Mouse (Mus musculus) forebrain, embryonic 12.5 days (tissue): Measurements from ENCODE around the gene Rad9a. TPM values are rescaled to one million over a fixed set of nuclear protein-coding genes. Genes with fewer than 3 reads are reported as not detected.
A peak's percentile ranks its signal among the peaks of the same experiment; 100 is the strongest.

ENCODE experiments used
- ATAC-seq: fragments of 200-750 bp; cut with Nextera tagmentation; 2 replicates; pipeline ENCODE4 v1.8.0; 2017; ENCODE audit warnings: moderate TSS enrichment; ENCODE audit not compliant: low FRiP score
- H3K27ac ChIP-seq: fragments of 300-500 bp; sonication (generic); 2 replicates; pipeline ENCODE4 v1.5.1; 2016; ENCODE audit warnings: mild to moderate bottlenecking
- H3K27me3 ChIP-seq: fragments of 300-500 bp; sonication (generic); 2 replicates; pipeline ENCODE4 v1.6.1; 2016; ENCODE audit warnings: mild to moderate bottlenecking
- H3K36me3 ChIP-seq: fragments of 300-500 bp; sonication (generic); replicated peaks from 2 replicates; pipeline ENCODE4 v1.6.1; 2016; ENCODE audit warnings: mild to moderate bottlenecking
- H3K4me1 ChIP-seq: fragments of 300-500 bp; sonication (generic); 2 replicates; pipeline ENCODE4 v1.6.1; 2016
- H3K4me2 ChIP-seq: fragments of 300-500 bp; sonication (generic); 2 replicates; pipeline ENCODE4 v1.6.1; 2016; ENCODE audit warnings: mild to moderate bottlenecking, moderate library complexity
- H3K4me3 ChIP-seq: fragments of 300-500 bp; sonication (generic); replicated peaks from 2 replicates; pipeline ENCODE4 v1.5.1; 2016; ENCODE audit warnings: mild to moderate bottlenecking
- H3K9ac ChIP-seq: fragments of 300-500 bp; sonication (generic); 2 replicates; pipeline ENCODE4 v1.6.1; 2016; ENCODE audit warnings: mild to moderate bottlenecking
- H3K9me3 ChIP-seq: fragments of 300-500 bp; sonication (generic); 2 replicates; pipeline ENCODE4 v1.6.1; 2016
- whole genome bisulfite sequencing: fragments of 180-500 bp; shearing (Covaris S2); methylation state at CpG from one replicate; pipeline ENCODE4 v1.1.7; 2016; 5-methylcytosine and 5-hydroxymethylcytosine counted together
- polyA plus RNA-seq: library from polyadenylated mRNA; unstranded; fragments of >200 nt; fragmentation: Nextera tagmentation; extraction: Ambion mirVana; gene quantifications from 2 replicates; pipeline ENCODE4 v1.2.1, GENCODE M21; 2016

The Rad9a gene
- polyA plus RNA-seq, 1 experiment from 2014 or later, result 42.2 TPM

DNA sequence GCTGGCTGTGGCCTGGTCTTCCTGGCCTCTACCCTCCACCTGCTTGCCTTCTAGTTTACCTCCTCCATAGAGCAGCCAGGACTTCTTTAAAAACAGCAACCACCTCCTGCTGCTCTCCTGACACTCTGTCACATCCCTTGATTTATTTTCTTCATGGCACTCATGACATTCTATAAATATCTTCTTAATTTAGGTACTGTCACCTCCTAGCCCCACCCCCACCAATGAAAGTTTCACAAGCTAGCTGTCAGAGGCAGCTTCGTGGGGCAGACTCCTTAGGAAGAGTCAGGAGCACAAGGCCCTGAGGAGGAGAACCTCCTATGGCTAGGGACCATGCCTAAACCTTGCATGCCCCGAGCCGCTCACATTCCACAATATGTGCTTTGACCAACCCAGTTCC is 14.2 kb downstream of the Rad9a start:
- Histone ChIP-seq H3K4me1 (peaks cover 5% of the 10 kb centered on the region; the same call in 1 of the 2 replicates), H3K27me3 (no peaks in the 10 kb centered on the region), H3K4me2 (no peak overlapping the region), H3K9me3 (no peaks in the 10 kb centered on the region), H3K9ac (no peak overlapping the region), H3K4me3 (no peak overlapping the region), H3K27ac (no peak overlapping the region), H3K36me3 (no peaks in the 10 kb centered on the region)
- ATAC-seq, result no peak
- WGBS, result 71% methylated on average over 3 of the region's 3 CpGs

DNA sequence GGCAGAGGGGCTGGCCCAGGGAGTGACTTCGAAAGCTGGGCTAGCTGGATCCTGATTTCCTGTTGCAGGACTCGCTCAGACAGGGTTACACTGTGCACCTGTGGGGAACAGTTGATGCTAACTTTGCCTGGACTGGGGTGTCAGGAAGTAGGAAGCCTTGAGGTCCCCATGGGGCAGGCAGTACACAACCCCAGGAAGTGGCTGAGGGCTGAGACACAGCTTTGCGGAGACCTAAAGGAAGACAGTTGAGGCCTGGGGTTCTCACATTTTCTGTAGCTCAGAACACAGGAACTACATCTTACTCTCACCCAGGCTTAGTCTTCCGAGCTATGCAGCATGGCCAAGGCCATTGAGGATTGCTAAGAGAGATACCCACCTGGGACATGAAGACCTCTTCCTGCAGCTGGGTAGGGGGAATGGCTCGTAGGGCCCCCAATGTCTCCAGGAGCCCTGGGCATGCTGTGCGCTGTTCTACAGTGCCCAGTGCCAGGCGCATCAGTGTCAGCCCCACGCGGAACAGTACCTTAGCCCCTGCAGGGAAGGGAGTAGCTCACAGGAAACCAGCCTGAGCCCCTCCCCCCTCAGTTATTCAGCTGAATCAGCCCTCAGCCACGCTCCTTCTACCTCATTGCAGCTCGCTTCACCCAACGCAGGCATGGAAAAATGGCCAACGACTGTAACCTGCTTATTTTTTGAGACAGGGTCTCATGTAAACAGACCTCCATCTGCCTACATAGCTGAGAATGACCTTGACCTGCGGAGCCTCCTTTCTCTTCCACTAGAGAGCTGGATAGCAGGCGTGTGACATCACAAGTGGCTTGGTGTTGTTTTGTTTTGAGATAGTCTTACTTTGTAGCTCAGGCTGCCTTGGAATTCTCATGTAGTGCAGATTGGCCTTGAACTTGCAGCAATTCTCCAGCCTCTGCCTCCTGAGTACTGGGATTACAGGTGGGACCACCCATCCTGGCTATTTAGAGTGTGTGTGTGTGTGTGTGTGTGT is 16.2 kb downstream of the Rad9a start:
- 69% methylated on average over 15 of the region's 15 CpGs for WGBS
- Histone ChIP-seq H3K4me3 (no peak overlapping the region), H3K4me2 (no peak overlapping the region), H3K4me1 (peaks cover 6% of the 10 kb centered on the region), H3K36me3 (no peaks in the 10 kb centered on the region), H3K27ac (no peak overlapping the region), H3K9ac (no peak overlapping the region), H3K27me3 (no peaks in the 10 kb centered on the region), H3K9me3 (no peaks in the 10 kb centered on the region)
- ATAC-seq, result no peak

DNA sequence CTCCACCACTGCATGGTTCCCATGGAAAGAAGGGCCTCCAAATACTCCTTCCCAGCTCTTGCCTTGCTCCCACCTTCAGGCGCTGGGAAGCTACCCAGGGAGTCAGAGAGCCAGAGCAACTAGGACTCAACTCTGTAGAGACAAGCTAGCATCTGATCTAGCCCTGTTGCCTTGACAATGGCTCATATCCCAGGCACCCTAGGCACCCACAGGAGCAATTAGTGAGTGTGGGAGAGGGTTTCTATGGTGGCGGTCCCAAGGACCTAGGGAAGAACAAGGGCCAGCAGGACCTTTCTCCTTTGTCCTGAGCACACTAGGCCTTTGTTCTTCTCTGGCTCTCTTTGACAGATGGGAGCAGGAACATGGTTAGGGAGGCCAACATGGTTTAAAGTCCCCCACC is 17.8 kb downstream of the Rad9a start:
- 69% methylated on average over 2 of the region's 2 CpGs for WGBS
- H3K9me3 ChIP-seq, result no peaks in the 10 kb centered on the region
- ATAC-seq, result no peak
- no peak overlapping the region for H3K4me2 ChIP-seq
- no peak overlapping the region for H3K27ac ChIP-seq
- no peak overlapping the region for H3K4me3 ChIP-seq
- no peaks in the 10 kb centered on the region for H3K36me3 ChIP-seq
- no peak overlapping the region for H3K9ac ChIP-seq
- H3K4me1 ChIP-seq, result peaks cover 6% of the 10 kb centered on the region
- no peaks in the 10 kb centered on the region for H3K27me3 ChIP-seq

DNA sequence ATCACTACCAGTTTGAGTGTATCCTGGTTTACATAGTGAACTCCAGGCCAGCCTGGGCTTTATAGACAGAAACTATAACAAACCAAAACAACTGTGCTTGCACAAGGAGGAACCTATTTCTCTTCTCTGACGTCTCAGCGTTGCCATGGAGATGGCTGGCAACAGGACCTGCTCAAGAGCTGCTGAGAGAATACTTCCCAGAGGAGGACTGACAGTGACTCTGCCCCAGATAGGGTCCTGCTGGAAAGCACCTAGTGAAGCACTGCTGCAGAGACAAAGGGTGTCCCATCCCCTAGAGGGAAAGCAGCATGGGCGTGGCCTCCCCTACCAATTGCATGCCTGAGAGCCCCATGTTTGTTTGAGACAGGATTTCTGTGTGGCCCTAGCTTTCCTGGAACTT is 19.6 kb downstream of the Rad9a start:
- Histone ChIP-seq H3K9me3 (no peaks in the 10 kb centered on the region), H3K4me1 (peaks cover 6% of the 10 kb centered on the region), H3K27ac (no peak overlapping the region), H3K9ac (no peak overlapping the region), H3K27me3 (peaks cover 3% of the 10 kb centered on the region; the same call in 1 of the 2 replicates), H3K36me3 (no peaks in the 10 kb centered on the region), H3K4me2 (no peak overlapping the region), H3K4me3 (no peak overlapping the region)
- WGBS, result 48% methylated on average over 3 of the region's 3 CpGs
- no peak for ATAC-seq

DNA sequence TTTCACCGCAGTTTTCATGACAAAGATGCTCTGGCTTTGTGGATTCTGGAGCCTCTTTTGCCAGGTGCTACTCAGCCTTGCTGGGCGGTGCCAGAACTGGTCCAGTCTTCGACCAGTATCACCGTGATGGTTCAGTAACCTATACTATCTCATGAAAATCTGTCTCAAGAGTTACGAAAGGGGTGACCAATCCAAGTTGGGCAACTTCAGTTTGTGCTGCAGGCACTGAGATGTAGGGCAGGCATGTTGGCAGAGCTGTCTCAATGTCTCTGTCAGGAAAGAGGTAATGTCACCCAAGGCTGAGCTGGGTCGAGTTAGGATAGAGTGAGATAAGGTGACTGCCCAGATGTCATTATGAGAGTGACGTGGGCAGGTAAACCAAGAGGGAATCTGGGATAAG is 21.1 kb downstream of the Rad9a start:
- no peak overlapping the region for H3K4me3 ChIP-seq
- H3K27ac ChIP-seq, result no peak overlapping the region
- WGBS, result 84% methylated on average over 7 of the region's 7 CpGs
- no peaks in the 10 kb centered on the region for H3K36me3 ChIP-seq
- ATAC-seq, result no peak
- H3K27me3 ChIP-seq, result peaks cover 7% of the 10 kb centered on the region; the same call in 1 of the 2 replicates
- no peak overlapping the region for H3K9ac ChIP-seq
- no peak overlapping the region for H3K4me2 ChIP-seq
- no peaks in the 10 kb centered on the region for H3K9me3 ChIP-seq
- peaks cover 11% of the 10 kb centered on the region for H3K4me1 ChIP-seq

DNA sequence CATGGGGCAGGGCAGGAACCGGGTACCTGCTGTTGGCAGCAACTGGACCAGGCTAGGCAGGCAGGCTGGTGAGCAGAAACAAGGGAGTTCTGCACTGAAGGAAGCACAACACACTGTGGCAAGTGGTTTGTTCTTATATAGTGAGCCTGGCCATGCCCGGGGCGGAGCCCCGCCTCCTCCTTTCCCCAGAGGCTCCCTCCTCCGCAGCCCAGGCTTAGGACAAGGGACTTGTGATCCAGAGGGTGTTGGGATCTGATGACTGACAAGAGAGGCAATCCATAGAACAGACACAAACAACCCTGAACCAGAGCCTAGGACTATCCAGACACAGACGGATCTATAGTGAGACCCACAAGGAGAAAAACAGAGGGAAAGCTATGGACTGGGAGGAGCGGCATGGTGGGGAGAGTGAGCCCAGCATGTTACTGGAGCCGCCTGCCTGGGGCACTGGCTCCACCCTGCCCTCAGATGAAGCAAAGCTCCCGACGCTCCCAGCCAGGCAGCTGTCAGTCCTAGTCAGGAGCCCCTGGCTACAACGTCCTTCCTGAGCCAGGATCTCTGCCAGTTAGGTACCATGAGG is 26.0 kb downstream of the Rad9a start, which contains the start of gene Carns1:
Gene Carns1, minus strand, starts transcription at position 112 of the 580 bp plus-strand sequence.
- Histone ChIP-seq H3K4me2 (peak within 1 kb of the TSS; percentile 40), H3K27me3 (peaks cover 12% of the 10 kb centered on the region; the same call in 1 of the 2 replicates), H3K4me3 (0 out of 2 replicates have a peak within 1 kb of the TSS, but pooled peaks have one; percentile 0), H3K27ac (no peak within 1 kb of the TSS), H3K4me1 (peaks cover 10% of the 10 kb centered on the region), H3K9ac (peak within 1 kb of the TSS; percentile 45), H3K36me3 (no peaks in the 10 kb centered on the region), H3K9me3 (no peaks in the 10 kb centered on the region)
- 3% methylated on average over 11 of the region's 11 CpGs for WGBS
- peak; percentile 65; the same call in 1 of the 2 replicates for ATAC-seq

DNA sequence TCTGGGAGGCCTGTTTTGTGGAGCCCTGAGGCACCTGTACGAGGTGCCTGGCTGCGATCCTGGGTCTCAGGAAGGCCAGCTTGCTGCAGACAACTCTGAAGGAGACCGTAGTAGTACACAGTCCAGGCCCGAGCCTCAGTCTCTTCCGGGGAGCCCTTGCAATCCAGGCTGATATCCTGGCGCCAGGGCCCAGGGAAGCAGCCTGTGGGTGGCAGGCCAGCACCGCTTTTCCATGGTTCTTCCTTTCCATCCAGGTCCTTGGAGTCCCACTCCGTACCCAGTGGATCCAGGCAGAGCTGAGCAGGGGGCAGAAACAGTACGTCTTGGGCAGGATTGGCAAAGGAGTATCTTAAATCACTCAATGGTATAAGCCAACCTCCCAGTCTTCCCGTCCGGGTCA is 28.5 kb downstream of the Rad9a start:
- no peaks in the 10 kb centered on the region for H3K9me3 ChIP-seq
- no peak overlapping the region for H3K27ac ChIP-seq
- H3K4me3 ChIP-seq, result no peak overlapping the region
- H3K4me2 ChIP-seq, result no peak overlapping the region
- no peaks in the 10 kb centered on the region for H3K36me3 ChIP-seq
- ATAC-seq, result no peak
- H3K9ac ChIP-seq, result 0 out of 2 replicates have a peak overlapping the region, but pooled peaks have one; percentile 4
- whole genome bisulfite sequencing, result 61% methylated on average over 11 of the region's 11 CpGs
- peaks cover 18% of the 10 kb centered on the region for H3K4me1 ChIP-seq
- H3K27me3 ChIP-seq, result peaks cover 12% of the 10 kb centered on the region; the same call in 1 of the 2 replicates

DNA sequence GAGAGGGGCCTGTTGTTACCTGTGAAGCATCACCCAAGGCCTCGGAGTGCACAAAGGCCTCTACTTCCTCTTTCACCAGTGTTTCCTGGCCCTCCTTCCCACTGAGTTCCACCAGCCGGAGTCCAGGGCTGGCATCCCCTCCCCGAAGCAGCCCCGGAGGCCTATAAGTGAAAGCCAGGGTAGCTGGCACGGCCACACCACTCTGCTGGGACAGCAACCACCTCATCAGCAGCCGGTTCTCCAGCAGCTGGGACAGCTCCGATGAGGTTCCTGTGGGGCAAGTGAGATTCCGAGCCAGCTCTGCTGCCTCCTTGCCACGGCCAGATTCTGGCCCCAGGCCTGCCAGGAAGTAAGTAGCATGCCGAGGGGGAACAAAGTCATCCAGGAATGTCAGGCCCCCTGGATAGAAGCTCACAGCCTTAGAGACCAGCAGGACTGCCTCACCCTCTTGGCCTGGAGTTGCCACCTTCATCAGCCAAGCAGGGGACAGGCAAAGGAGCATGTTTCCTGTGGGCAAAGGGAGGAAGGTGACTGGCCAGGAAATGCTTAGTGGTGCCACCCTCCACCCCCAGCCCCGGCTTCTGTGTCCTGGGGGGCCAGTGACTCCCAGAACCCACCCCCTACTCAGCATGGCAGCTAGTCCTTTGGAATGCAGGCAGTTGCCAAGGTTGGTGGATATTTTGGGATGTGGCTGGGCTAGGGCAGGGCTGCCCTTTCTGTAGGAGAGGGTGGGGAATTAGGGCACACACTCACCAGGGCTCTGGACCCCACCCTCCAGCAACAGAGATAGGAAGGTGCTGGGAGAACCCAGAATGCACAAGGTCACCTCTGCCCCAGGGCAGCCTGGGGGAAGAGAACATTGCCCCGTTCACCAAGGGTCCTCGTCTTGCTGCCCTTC is 29.8 kb downstream of the Rad9a start:
- Histone ChIP-seq H3K9me3 (no peaks in the 10 kb centered on the region), H3K4me2 (no peak overlapping the region), H3K4me3 (no peak overlapping the region), H3K27ac (no peak overlapping the region), H3K27me3 (0 out of 2 replicates have a peak, but pooled peaks cover 6% of the 10 kb centered on the region), H3K9ac (no peak overlapping the region), H3K4me1 (peaks cover 18% of the 10 kb centered on the region), H3K36me3 (no peaks in the 10 kb centered on the region)
- ATAC-seq, result no peak
- WGBS, result 73% methylated on average over 13 of the region's 13 CpGs

DNA sequence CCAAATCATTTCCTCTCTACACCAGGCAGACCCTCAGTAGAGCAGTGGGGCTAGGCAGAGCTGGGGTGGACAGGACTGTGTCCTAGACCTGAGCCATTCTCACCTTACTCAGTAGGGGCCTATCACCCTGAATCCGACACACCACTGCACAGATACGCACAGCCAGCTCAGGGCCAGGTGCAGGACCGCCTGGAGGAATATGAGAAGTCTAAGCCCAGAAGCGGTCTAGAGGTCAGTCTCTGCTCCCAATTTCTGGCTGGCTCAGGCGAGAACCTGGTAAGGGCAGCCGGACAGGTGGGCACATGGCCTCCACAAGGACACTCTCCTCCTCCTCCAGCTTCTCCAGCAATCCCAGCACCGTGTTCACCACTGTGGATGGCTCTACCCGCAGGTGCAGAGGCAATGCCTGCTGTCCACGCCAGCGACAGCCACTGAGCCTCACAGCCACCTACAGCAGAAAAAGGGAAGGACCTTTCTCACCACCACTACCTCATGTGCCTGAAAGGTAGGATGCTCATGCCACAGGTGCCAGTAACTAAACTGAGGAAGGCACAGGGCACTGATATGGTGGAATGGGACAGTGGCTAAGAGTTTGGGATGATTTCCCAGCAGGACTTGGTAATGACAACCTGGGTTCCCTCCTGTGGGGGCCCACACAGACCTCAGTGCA is 30.6 kb downstream of the Rad9a start:
- H3K4me3 ChIP-seq, result no peak overlapping the region
- no peak overlapping the region for H3K4me2 ChIP-seq
- H3K27me3 ChIP-seq, result 0 out of 2 replicates have a peak, but pooled peaks cover 5% of the 10 kb centered on the region
- H3K9ac ChIP-seq, result no peak overlapping the region
- H3K9me3 ChIP-seq, result no peaks in the 10 kb centered on the region
- whole genome bisulfite sequencing, result 91% methylated on average over 10 of the region's 10 CpGs
- H3K4me1 ChIP-seq, result peaks cover 18% of the 10 kb centered on the region
- no peak overlapping the region for H3K27ac ChIP-seq
- ATAC-seq, result no peak
- H3K36me3 ChIP-seq, result no peaks in the 10 kb centered on the region

DNA sequence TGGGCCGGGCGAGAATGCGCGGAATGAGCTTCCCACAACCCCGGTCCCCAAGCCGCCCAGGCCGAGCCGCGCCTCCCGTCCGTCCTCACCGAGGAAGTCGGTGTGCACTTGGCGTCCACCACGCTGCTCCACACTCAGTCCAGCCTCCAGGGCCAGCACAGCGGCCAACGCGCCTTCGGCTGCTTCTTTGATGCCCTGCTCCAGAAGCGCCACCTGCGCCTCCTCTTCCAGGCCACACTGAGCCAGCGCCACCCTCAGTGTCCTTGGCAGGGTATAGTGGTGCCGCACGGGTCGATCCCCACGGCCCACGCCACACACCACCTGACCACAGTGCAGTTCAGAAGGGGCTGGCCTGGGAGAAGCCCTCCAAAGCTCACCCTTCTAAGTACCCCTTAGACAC is 31.7 kb downstream of the Rad9a start:
- 9% methylated on average over 27 of the region's 27 CpGs for WGBS
- Histone ChIP-seq H3K4me2 (peak overlapping the region; percentile 80), H3K4me1 (peaks cover 8% of the 10 kb centered on the region), H3K9ac (peak overlapping the region; percentile 84), H3K36me3 (no peaks in the 10 kb centered on the region), H3K27me3 (0 out of 2 replicates have a peak, but pooled peaks cover 5% of the 10 kb centered on the region), H3K9me3 (no peaks in the 10 kb centered on the region), H3K4me3 (peak overlapping the region; percentile 43), H3K27ac (peak overlapping the region; percentile 88)
- peak; percentile 56 for ATAC-seq

DNA sequence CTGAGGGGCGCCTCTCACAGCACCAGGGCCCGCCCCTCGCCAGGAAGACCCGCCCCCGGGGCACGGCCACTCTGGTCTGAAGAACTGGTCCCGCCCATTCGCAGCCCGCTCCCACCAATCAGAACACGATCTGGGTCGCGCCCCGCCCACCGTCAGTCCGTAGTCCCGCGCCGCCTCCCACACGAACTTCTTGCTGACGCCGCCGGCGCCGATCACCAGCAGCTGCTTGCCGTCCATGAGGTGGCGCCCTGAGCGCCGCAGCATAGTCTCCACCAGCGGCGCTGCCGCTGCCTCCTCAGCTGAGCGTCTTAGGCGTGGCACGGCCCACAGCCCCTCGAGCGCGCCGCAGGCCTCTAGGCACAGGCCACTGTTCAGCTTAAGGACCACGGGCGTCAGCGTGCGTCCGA is 32.1 kb downstream of the Rad9a start:
- H3K9me3 ChIP-seq, result no peaks in the 10 kb centered on the region
- WGBS, result under 1% methylated on average over 40 of the region's 43 CpGs
- H3K4me1 ChIP-seq, result peaks cover 8% of the 10 kb centered on the region
- peak overlapping the region; percentile 80 for H3K4me2 ChIP-seq
- H3K27ac ChIP-seq, result peak overlapping the region; percentile 88
- H3K36me3 ChIP-seq, result no peaks in the 10 kb centered on the region
- peak overlapping the region; percentile 84 for H3K9ac ChIP-seq
- peak; percentile 97 for ATAC-seq
- H3K27me3 ChIP-seq, result 0 out of 2 replicates have a peak, but pooled peaks cover 5% of the 10 kb centered on the region
- H3K4me3 ChIP-seq, result peak overlapping the region; percentile 43
